Mouse (Mus musculus) heart, embryonic 13.5 days (tissue): ENCODE data around the gene Epb41l5. TPM values are rescaled to one million over a fixed set of nuclear protein-coding genes. Genes with fewer than 3 reads are reported as not detected.

Experiments
- ATAC-seq: fragments of 200-750 bp; cut with Nextera tagmentation; 2 replicates; pipeline ENCODE4 v1.8.0; 2017; ENCODE audit warnings: moderate TSS enrichment; ENCODE audit not compliant: insufficient number of reproducible peaks, low FRiP score, low TSS enrichment; ENCODE audit errors: extremely low read depth
- H3K27ac ChIP-seq: fragments of 300-500 bp; sonication (generic); replicated peaks from 2 replicates; pipeline ENCODE4 v1.5.1; 2015; ENCODE audit warnings: moderate library complexity, mild to moderate bottlenecking, inconsistent platforms
- H3K27me3 ChIP-seq: fragments of 300-500 bp; sonication (generic); replicated peaks from 2 replicates; pipeline ENCODE4 v1.6.1; 2015; ENCODE audit warnings: mild to moderate bottlenecking, inconsistent platforms
- H3K36me3 ChIP-seq: fragments of 300-500 bp; sonication (generic); 2 replicates; pipeline ENCODE4 v1.6.1; 2015; ENCODE audit warnings: mild to moderate bottlenecking, inconsistent platforms
- H3K4me1 ChIP-seq: fragments of 300-500 bp; sonication (generic); 2 replicates; pipeline ENCODE4 v1.6.1; 2015; ENCODE audit warnings: inconsistent platforms
- H3K4me2 ChIP-seq: fragments of 300-500 bp; sonication (generic); 2 replicates; pipeline ENCODE4 v1.6.1; 2015; ENCODE audit warnings: inconsistent platforms, mild to moderate bottlenecking, moderate library complexity
- H3K4me3 ChIP-seq: fragments of 300-500 bp; sonication (generic); 2 replicates; pipeline ENCODE4 v1.5.1; 2015; ENCODE audit warnings: moderate library complexity, mild to moderate bottlenecking, inconsistent platforms
- H3K9ac ChIP-seq: fragments of 300-500 bp; sonication (generic); 2 replicates; pipeline ENCODE4 v1.6.1; 2015; ENCODE audit warnings: inconsistent platforms, mild to moderate bottlenecking, moderate library complexity
- H3K9me3 ChIP-seq: fragments of 300-500 bp; sonication (generic); 2 replicates; pipeline ENCODE4 v1.6.1; 2016; ENCODE audit warnings: inconsistent platforms
- WGBS: fragments of 180-500 bp; shearing (Covaris S2); methylation state at CpG from one replicate; pipeline ENCODE4 v1.1.7; 2015; ENCODE audit warnings: mixed read lengths; 5-methylcytosine and 5-hydroxymethylcytosine counted together
- polyA plus RNA-seq: library from polyadenylated mRNA; unstranded; fragments of >200 nt; fragmentation: Nextera tagmentation; extraction: Ambion mirVana; gene quantifications from 2 replicates; pipeline ENCODE4 v1.2.1, GENCODE M21; 2015

Gene Epb41l5
- polyA plus RNA-seq, 1 experiment from 2014 or later: 14.7 TPM

DNA sequence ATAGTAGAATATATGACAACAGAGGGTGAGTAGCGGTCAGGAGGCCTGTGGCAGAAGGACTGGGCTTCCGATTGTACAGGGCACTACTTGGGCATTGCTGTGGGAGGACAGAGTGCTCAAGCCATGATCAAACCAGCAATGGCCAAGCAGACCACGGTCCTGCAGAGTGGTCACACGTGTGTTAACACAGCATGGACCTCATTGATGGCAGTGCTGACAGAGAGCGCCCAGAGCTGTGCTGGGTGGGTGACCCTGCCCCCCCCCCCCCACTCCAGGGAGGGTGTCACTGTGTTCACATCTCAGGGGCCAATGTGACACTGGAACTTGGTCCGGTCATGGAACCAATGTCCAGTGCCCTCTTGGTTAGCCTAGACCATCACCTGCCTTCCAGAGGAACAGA is 116.6 kb downstream of the Epb41l5 start:
- Histone ChIP-seq H3K36me3 (peaks cover 28% of the 10 kb centered on the region), H3K9ac (no peak overlapping the region), H3K4me3 (no peak overlapping the region), H3K4me1 (peaks cover 26% of the 10 kb centered on the region), H3K27me3 (no peaks in the 10 kb centered on the region), H3K27ac (no peak overlapping the region), H3K9me3 (peaks cover 2% of the 10 kb centered on the region), H3K4me2 (no peak overlapping the region)
- WGBS: 88% methylated on average over 6 of the region's 6 CpGs
- ATAC-seq: no peak

DNA sequence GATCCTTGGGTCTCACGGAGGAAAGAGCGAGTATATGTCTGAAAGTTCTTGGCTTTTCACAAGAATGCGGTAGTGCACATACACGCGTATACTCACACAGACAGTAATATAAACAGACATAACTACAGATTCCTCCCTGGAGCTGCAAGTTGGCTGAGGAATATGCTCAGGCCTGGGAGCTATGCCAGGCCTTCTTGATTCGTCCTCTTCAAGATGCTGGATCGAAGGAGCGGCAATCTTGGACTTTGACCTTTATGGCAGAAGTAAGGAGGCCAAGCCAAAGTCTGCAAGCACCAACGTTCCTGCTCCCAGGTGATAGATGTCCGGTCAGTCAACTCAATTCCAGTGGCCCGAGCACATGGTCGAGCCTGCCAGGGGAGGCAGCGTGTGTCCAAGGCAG is 117.9 kb downstream of the Epb41l5 start:
- no peak for ATAC-seq
- WGBS: 85% methylated on average over 13 of the region's 13 CpGs
- Histone ChIP-seq H3K36me3 (peaks cover 34% of the 10 kb centered on the region), H3K9me3 (peaks cover 10% of the 10 kb centered on the region), H3K27ac (no peak overlapping the region), H3K4me3 (no peak overlapping the region), H3K4me1 (peaks cover 26% of the 10 kb centered on the region), H3K27me3 (no peaks in the 10 kb centered on the region), H3K4me2 (no peak overlapping the region), H3K9ac (no peak overlapping the region)

DNA sequence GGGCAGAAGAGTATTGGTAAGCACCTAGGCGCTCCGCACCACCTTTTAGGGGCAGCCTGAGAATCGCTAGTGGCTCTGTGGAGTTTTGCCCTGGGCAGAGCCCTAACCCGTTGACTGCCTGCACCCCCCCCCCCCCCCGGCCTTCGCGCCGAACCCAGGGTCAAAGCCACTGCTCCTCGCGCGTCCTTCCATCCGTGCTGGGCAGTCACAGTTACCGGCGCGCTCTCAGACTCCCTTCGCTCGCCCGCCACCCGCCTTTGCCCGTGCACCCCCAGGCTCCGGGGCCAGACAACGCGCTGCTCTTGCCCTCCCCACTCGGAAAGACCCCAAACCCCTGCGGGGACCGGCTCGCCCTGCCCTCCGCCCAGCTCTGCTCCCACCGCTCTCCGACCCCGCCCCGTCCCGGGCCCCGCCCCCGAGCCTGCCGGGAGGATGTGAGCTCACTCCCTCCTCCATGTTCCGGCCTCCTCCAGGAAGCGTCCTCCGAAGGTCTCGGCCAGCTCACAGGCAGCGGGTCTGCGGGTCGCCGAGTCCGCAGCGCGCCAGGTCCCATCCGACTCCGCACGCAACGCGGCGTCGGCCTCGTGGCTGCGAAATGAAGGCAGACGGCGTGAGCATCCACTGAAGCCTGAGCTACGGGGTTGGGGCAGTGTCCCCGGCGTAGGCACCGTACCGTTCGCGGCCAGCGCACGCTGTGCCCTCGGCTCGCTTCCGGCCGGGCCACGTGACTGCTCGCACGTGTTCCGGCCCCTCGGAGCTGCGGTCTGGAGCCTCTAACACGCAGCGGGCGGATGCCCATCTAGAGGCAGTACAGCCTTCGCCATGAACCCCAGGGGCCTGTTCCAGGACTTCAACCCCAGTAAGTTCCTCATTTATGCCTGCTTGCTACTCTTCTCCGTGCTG is 122.9 kb downstream of the Epb41l5 start, which contains the start of gene Tmem185b:
Gene Tmem185b (plus strand): TSS at position 472 of the 903 bp plus-strand sequence.
- Histone ChIP-seq H3K4me3 (peak within 1 kb of the TSS; percentile 77), H3K4me2 (peak within 1 kb of the TSS; percentile 95), H3K36me3 (peaks cover 34% of the 10 kb centered on the region), H3K27me3 (no peaks in the 10 kb centered on the region), H3K9ac (peak within 1 kb of the TSS; percentile 90), H3K9me3 (peaks cover 10% of the 10 kb centered on the region), H3K27ac (peak within 1 kb of the TSS; percentile 89), H3K4me1 (peaks cover 31% of the 10 kb centered on the region)
- WGBS: 1% methylated on average over 73 of the region's 82 CpGs
- peak; percentile 83 for ATAC-seq

- Histone ChIP-seq H3K36me3 (peaks cover 34% of the 10 kb centered on the region), H3K9ac (peak overlapping the region; percentile 90), H3K9me3 (peaks cover 10% of the 10 kb centered on the region), H3K4me3 (peak overlapping the region; percentile 77), H3K27me3 (no peaks in the 10 kb centered on the region), H3K4me2 (peak overlapping the region; percentile 95), H3K27ac (peak overlapping the region; percentile 89), H3K4me1 (peaks cover 31% of the 10 kb centered on the region)
- no peak for ATAC-seq
- WGBS: 13% methylated on average over 5 of the region's 5 CpGs
These were observed 123.8 kb downstream of the Epb41l5 start for GRCm38 (mm10) chr1:119525004-119525444.

GRCm38 (mm10) chr1:119523826-119524225 is 125.0 kb downstream of the Epb41l5 start:
- Histone ChIP-seq H3K36me3 (peaks cover 23% of the 10 kb centered on the region), H3K4me2 (no peak overlapping the region), H3K4me1 (peaks cover 31% of the 10 kb centered on the region), H3K9ac (no peak overlapping the region), H3K4me3 (no peak overlapping the region), H3K27me3 (no peaks in the 10 kb centered on the region), H3K9me3 (peaks cover 10% of the 10 kb centered on the region; the same call in 1 of the 2 replicates), H3K27ac (no peak overlapping the region)
- 88% methylated on average over 7 of the region's 7 CpGs for WGBS
- no peak for ATAC-seq

- H3K4me3 ChIP-seq: no peak overlapping the region
- no peak overlapping the region for H3K9ac ChIP-seq
- no peak overlapping the region for H3K4me2 ChIP-seq
- no peak for ATAC-seq
- peaks cover 10% of the 10 kb centered on the region; the same call in 1 of the 2 replicates for H3K9me3 ChIP-seq
- H3K36me3 ChIP-seq: peaks cover 19% of the 10 kb centered on the region
- peaks cover 33% of the 10 kb centered on the region for H3K4me1 ChIP-seq
- no peaks in the 10 kb centered on the region for H3K27me3 ChIP-seq
- no peak overlapping the region for H3K27ac ChIP-seq
- WGBS: 74% methylated on average over 7 of the region's 7 CpGs
These were observed 125.4 kb downstream of the Epb41l5 start for GRCm38 (mm10) chr1:119523369-119523768.

DNA sequence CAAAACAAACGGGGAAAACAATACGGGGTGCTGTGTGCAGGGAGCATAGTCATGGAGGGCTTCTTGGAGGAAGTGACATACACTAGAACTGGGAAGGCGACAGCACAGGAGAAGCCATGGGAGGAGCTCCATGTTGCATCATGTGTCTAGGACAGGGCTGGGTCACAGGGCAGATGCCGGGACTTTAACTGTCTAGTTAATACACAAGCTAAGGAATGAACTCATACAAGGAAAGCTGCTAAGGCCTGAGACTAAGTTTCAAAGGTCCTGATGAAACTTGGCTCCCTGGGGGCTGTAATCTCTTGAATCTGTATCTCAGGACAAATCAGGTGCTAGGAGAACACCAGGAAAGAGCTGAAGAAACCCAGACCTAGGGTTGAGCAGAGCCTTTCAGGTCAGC is 126.1 kb downstream of the Epb41l5 start:
- peaks cover 10% of the 10 kb centered on the region; the same call in 1 of the 2 replicates for H3K9me3 ChIP-seq
- WGBS: 78% methylated on average over 4 of the region's 4 CpGs
- H3K36me3 ChIP-seq: peaks cover 12% of the 10 kb centered on the region
- no peak for ATAC-seq
- H3K27ac ChIP-seq: no peak overlapping the region
- peaks cover 39% of the 10 kb centered on the region for H3K4me1 ChIP-seq
- H3K4me2 ChIP-seq: no peak overlapping the region
- H3K27me3 ChIP-seq: no peaks in the 10 kb centered on the region
- H3K9ac ChIP-seq: no peak overlapping the region
- H3K4me3 ChIP-seq: no peak overlapping the region

- Histone ChIP-seq H3K9ac (no peak overlapping the region), H3K36me3 (peaks cover 2% of the 10 kb centered on the region), H3K9me3 (peaks cover 3% of the 10 kb centered on the region; the same call in 1 of the 2 replicates), H3K27ac (no peak overlapping the region), H3K4me1 (peaks cover 32% of the 10 kb centered on the region), H3K27me3 (no peaks in the 10 kb centered on the region), H3K4me2 (no peak overlapping the region), H3K4me3 (no peak overlapping the region)
- no peak for ATAC-seq
- 63% methylated on average over 7 of the region's 7 CpGs for WGBS
These were observed 127.1 kb downstream of the Epb41l5 start for GRCm38 (mm10) chr1:119521681-119522080.

DNA sequence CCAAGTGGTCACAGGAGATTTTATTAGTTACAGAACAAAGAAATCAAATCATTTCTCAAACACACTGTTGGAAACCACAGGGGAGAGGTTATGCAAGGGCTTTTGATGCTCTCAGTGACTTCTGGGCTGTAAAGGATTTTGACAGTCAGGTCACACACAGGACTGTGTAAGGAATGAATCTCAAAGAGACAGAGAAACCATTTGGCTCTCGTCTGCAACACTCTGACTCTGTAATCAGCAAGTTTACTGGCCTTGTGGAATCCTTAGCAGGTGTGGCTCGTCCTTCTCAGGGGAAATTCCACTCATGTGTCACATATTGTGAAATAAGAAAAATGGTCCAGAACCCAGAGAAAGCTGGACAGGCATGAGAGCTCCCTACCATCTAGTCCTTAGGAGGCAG is 127.8 kb downstream of the Epb41l5 start:
- peak overlapping the region; percentile 24; the same call in 1 of the 2 replicates for H3K9ac ChIP-seq
- H3K27ac ChIP-seq: no peak overlapping the region
- H3K36me3 ChIP-seq: no peaks in the 10 kb centered on the region
- peaks cover 27% of the 10 kb centered on the region for H3K4me1 ChIP-seq
- WGBS: 36% methylated on average over 2 of the region's 2 CpGs
- ATAC-seq: no peak
- H3K4me2 ChIP-seq: no peak overlapping the region
- H3K9me3 ChIP-seq: no peaks in the 10 kb centered on the region
- no peaks in the 10 kb centered on the region for H3K27me3 ChIP-seq
- H3K4me3 ChIP-seq: no peak overlapping the region

DNA sequence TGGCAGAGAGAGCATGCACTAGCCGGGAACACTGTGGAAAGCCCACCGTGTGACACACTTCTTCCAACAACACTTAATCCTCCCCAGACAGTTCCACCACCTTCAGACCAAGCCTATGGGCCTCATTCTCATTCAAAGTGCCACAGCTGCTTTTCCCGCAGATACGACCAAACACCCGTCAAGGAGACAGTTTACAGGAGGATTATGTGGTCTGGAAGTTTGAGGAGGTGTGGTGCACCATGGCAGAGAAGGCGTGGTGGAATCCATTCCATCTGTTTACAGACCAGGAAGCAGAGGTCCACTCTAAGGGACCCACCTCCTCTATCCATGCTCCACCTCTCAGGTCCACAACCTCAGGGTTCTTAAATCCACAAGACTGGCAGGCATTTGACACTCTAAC is 129.5 kb downstream of the Epb41l5 start:
- Histone ChIP-seq H3K36me3 (no peaks in the 10 kb centered on the region), H3K9ac (no peak overlapping the region), H3K4me1 (peaks cover 14% of the 10 kb centered on the region; the same call in 1 of the 2 replicates), H3K9me3 (no peaks in the 10 kb centered on the region), H3K27me3 (no peaks in the 10 kb centered on the region), H3K4me2 (no peak overlapping the region), H3K4me3 (no peak overlapping the region), H3K27ac (no peak overlapping the region)
- 74% methylated on average over 6 of the region's 6 CpGs for WGBS
- ATAC-seq: no peak

GRCm38 (mm10) chr1:119518786-119519185 is 130.0 kb downstream of the Epb41l5 start:
- ATAC-seq: no peak
- H3K36me3 ChIP-seq: no peaks in the 10 kb centered on the region
- H3K4me2 ChIP-seq: no peak overlapping the region
- H3K4me3 ChIP-seq: no peak overlapping the region
- H3K9ac ChIP-seq: no peak overlapping the region
- H3K9me3 ChIP-seq: no peaks in the 10 kb centered on the region
- peaks cover 13% of the 10 kb centered on the region; the same call in 1 of the 2 replicates for H3K4me1 ChIP-seq
- H3K27ac ChIP-seq: no peak overlapping the region
- H3K27me3 ChIP-seq: no peaks in the 10 kb centered on the region
